Mouse (Mus musculus) hindbrain, embryonic 11.5 days (tissue): Measurements from ENCODE around the gene Zbtb38. TPM values are rescaled to one million over a fixed set of nuclear protein-coding genes. Genes with fewer than 3 reads are reported as not detected.
"Not testable (repeated sequence)": the region's sequence is repeated elsewhere in the genome, so short reads cannot be mapped to it uniquely, and the experiment has no call there.

Source experiments
- ATAC-seq: fragments of 200-750 bp; cut with Nextera tagmentation; 2 replicates; pipeline ENCODE4 v1.8.0; 2017; ENCODE audit warnings: mild to moderate bottlenecking, moderate TSS enrichment, moderate library complexity; ENCODE audit not compliant: low FRiP score
- DNase-seq: peaks from one replicate; pipeline ENCODE4 v3.0.0-alpha.2; 2015; ENCODE audit warnings: low spot score
- H3K27ac ChIP-seq: fragments of 300-500 bp; sonication (generic); 2 replicates; pipeline ENCODE4 v1.5.1; 2014; ENCODE audit warnings: mild to moderate bottlenecking, low read depth, low read length
- H3K27me3 ChIP-seq: fragments of 300-500 bp; sonication (generic); 2 replicates; pipeline ENCODE4 v1.6.1; 2014; ENCODE audit warnings: mild to moderate bottlenecking, low read length, moderate library complexity, mixed read lengths; ENCODE audit not compliant: control insufficient read depth, insufficient read depth
- H3K36me3 ChIP-seq: fragments of 300-500 bp; sonication (generic); 2 replicates; pipeline ENCODE4 v1.6.1; 2014; ENCODE audit warnings: mild to moderate bottlenecking, low read length, moderate library complexity, mixed read lengths; ENCODE audit not compliant: control insufficient read depth, insufficient read depth
- H3K4me1 ChIP-seq: fragments of 300-500 bp; sonication (generic); replicated peaks from 2 replicates; pipeline ENCODE4 v1.6.1; 2014; ENCODE audit warnings: low read length, mixed read lengths; ENCODE audit not compliant: control insufficient read depth, insufficient read depth
- H3K4me2 ChIP-seq: fragments of 300-500 bp; sonication (generic); replicated peaks from 2 replicates; pipeline ENCODE4 v1.6.1; 2014; ENCODE audit warnings: mild to moderate bottlenecking, low read depth, low read length
- H3K4me3 ChIP-seq: fragments of 300-500 bp; sonication (generic); 2 replicates; pipeline ENCODE4 v1.5.1; 2014; ENCODE audit warnings: low read depth, low read length
- H3K9ac ChIP-seq: fragments of 300-500 bp; sonication (generic); 2 replicates; pipeline ENCODE4 v1.6.1; 2014; ENCODE audit warnings: low read depth, low read length
- H3K9me3 ChIP-seq: fragments of 300-500 bp; sonication (generic); 2 replicates; pipeline ENCODE4 v1.6.1; 2016; ENCODE audit warnings: low read length; ENCODE audit not compliant: control insufficient read depth
- WGBS: fragments of 180-500 bp; shearing (Covaris S2); extraction: QIAGEN DNeasy Blood & Tissue Kit; methylation state at CpG from one replicate; pipeline ENCODE4 v1.1.7; 2014; 5-methylcytosine and 5-hydroxymethylcytosine counted together
- polyA plus RNA-seq: library from polyadenylated mRNA; unstranded; fragments of >200 nt; fragmentation: Nextera tagmentation; extraction: Ambion mirVana; gene quantifications from 2 replicates; pipeline ENCODE4 v1.2.1, GENCODE M21; 2014

Zbtb38 gene
- polyA plus RNA-seq, 1 experiment from 2014 or later = 14.3 TPM

DNA sequence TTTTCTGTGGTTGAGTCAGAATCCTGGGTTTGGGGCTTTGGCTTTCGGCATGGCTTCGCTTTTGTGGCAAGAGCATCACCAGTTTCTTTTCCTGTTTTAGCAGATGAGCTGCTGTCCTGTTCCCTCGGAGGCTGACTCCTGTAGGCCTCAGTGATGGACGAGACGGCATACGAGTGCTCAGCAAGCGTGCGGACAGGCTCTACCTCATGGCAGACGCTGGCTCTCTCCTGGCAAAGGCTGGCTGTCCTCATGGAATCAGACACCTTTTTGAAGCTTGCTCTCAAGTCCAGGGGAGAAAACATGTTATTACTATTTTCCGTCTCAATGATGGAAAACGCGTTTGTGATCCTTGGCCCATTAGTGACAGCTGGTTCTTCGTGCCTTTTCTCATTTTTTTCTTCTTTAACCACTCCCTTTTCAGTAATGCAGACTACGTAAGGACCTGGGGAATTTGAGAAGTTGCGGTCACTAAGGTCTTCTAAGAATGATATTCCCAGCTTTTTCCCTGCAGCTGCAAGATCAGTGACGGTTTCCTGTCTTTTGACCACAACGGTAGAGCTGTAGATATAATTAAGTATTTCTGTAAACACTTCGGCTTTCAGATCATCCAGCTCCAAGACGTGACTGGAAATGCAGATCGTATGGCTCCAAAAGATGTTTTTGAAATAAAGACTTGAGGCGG is 64.3 kb downstream of the Zbtb38 start:
- 87% methylated on average over 21 of the region's 21 CpGs for WGBS
- Histone ChIP-seq H3K4me1 (no peaks in the 10 kb centered on the region; the same call in 1 of the 2 replicates), H3K4me2 (no peak overlapping the region), H3K4me3 (no peak overlapping the region), H3K36me3 (0 out of 2 replicates have a peak, but pooled peaks cover 2% of the 10 kb centered on the region), H3K9ac (no peak overlapping the region), H3K9me3 (no peaks in the 10 kb centered on the region), H3K27me3 (no peaks in the 10 kb centered on the region), H3K27ac (no peak overlapping the region)
- ATAC-seq (no peak), DNase-seq (no peak)

DNA sequence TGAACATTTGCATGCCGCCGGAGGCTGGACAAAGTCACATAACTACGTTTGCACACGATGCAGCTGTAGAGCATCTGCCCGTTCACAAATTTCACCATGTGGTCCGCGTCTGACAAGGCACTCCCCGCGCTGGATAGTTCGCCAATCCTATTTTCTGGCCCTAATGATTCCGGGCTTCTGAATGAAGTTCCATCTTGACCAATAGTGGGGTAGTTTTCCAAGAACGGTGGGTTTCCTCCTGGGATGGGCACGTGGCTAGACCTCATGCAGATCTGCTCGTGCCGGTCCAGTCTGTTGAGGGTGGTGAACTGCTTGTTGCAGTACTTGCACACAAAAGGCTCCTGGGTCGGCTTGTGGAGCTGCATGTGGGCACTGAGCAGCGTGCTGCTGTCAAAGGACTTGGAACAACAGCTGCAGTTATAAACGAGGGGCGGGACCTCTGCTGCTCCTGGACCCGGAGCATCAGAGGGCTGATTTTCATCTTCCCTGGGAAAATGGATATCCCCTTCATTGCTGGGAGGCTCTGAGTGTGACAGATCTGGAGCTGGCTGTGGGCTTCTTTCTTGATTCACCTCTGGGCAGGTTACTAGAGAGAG is 64.9 kb downstream of the Zbtb38 start:
- Histone ChIP-seq H3K4me1 (no peaks in the 10 kb centered on the region; the same call in 1 of the 2 replicates), H3K4me2 (no peak overlapping the region), H3K27ac (no peak overlapping the region), H3K27me3 (no peaks in the 10 kb centered on the region), H3K9ac (no peak overlapping the region), H3K9me3 (no peaks in the 10 kb centered on the region), H3K36me3 (0 out of 2 replicates have a peak, but pooled peaks cover 2% of the 10 kb centered on the region), H3K4me3 (no peak overlapping the region)
- ATAC-seq = no peak
- 80% methylated on average over 20 of the region's 20 CpGs for WGBS
- no peak for DNase-seq

DNA sequence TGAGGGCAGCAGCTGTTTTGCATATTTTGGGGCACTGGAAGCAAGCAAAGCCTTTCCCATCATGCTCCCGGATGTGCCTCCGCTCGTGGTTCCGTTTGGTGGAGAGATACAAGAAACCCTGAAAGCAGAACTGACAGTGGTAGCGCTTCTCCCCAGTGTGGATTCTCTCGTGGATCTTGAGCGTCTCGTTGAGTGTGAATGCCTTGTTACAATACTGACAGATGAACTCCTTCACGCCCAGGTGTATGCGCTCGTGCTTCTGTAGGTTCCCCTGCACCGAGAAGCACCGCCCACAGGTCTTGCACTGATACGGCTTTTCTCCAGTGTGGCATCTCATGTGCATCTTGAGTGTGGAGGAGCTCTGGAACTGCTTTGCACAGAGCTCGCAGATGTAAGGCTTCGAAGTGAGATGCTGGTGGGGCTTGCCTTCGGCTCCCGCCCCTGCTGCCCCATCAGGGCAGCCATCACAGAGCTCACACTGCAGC is 67.0 kb downstream of the Zbtb38 start:
- 0 out of 2 replicates have a peak, but pooled peaks cover 2% of the 10 kb centered on the region for H3K36me3 ChIP-seq
- H3K4me1 ChIP-seq = no peaks in the 10 kb centered on the region; the same call in 1 of the 2 replicates
- no peak for ATAC-seq
- no peaks in the 10 kb centered on the region for H3K27me3 ChIP-seq
- no peak overlapping the region for H3K9ac ChIP-seq
- no peak overlapping the region for H3K27ac ChIP-seq
- WGBS = 92% methylated on average over 18 of the region's 18 CpGs
- no peak for DNase-seq
- H3K4me2 ChIP-seq = no peak overlapping the region
- H3K4me3 ChIP-seq = no peak overlapping the region
- H3K9me3 ChIP-seq = no peaks in the 10 kb centered on the region

DNA sequence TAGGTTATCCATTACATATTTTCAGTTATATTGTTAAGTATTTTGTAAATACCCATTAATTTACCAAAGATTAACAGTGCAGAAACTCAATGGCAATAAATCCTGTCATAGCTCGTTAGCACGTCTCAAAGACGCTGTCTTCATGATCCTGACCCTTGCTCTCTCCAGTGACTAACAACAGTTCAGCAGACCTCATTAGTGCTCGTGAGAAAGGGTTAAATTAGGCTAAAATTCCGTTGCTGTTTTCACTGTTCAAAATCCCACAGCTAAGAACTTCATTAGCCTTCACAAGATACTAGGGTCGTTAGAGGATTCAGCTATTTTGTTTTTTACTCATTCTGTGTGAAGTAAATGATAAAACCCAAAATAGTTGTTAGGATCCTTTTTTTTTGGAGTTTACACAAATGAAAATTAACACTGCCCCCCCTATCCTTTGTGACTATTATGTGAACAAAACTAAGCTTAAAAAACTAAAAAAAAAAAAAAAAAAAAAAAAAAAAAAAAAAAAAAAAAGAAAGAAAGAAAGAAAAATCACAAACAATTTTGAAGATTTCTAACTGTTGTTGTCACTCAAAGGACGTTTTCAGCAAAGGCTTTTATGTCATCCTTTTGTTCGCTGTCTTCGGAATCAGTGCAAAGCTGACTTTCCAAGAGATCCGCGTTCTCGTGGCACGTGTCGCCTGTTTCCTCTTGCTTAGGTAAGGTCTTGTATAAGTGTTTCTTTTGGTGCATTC is 67.6 kb downstream of the Zbtb38 start:
- Histone ChIP-seq H3K36me3 (0 out of 2 replicates have a peak, but pooled peaks cover 2% of the 10 kb centered on the region), H3K27ac (no peak overlapping the region), H3K4me1 (no peaks in the 10 kb centered on the region; the same call in 1 of the 2 replicates), H3K9ac (no peak overlapping the region), H3K4me2 (no peak overlapping the region), H3K9me3 (no peaks in the 10 kb centered on the region), H3K27me3 (no peaks in the 10 kb centered on the region), H3K4me3 (no peak overlapping the region)
- WGBS = 88% methylated on average over 14 of the region's 14 CpGs
- no peak for DNase-seq
- no peak for ATAC-seq

DNA sequence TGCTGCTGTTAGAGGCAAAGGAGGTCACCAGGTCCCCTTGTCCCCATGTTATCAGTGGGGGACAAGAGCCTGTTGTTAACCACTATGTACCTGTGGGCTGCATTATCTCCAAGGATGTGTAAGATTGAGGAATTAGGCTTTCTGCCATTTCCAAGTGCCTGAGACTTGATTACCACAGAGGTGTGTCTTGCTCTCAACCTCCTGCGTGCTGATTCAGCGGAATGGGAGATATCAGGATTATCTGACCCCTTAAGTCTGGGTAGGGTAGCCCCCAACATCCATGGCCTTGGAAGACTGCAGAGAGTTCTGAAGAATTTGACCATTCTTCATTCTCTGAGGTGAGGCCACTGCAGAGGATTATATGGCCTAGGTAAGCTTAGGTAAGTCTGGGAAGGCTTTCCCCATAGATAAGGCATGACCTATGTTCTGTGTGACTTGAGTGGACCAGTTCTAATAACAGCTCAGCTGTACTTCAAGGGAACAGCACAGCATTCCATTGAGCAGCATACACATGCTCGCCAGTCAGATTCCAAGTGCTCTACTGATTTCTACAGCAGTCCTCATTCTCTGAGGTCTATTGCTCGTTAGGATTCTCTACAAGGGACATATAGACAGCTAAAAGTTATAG is 68.4 kb downstream of the Zbtb38 start:
- 0 out of 2 replicates have a peak, but pooled peaks cover 2% of the 10 kb centered on the region for H3K36me3 ChIP-seq
- H3K9ac ChIP-seq = no peak overlapping the region
- H3K4me3 ChIP-seq = no peak overlapping the region
- no peak overlapping the region for H3K27ac ChIP-seq
- H3K4me2 ChIP-seq = no peak overlapping the region
- DNase-seq (no peak), ATAC-seq (no peak)
- H3K9me3 ChIP-seq = no peaks in the 10 kb centered on the region
- no peaks in the 10 kb centered on the region; the same call in 1 of the 2 replicates for H3K4me1 ChIP-seq
- H3K27me3 ChIP-seq = no peaks in the 10 kb centered on the region
- 87% methylated on average over 4 of the region's 4 CpGs for WGBS

DNA sequence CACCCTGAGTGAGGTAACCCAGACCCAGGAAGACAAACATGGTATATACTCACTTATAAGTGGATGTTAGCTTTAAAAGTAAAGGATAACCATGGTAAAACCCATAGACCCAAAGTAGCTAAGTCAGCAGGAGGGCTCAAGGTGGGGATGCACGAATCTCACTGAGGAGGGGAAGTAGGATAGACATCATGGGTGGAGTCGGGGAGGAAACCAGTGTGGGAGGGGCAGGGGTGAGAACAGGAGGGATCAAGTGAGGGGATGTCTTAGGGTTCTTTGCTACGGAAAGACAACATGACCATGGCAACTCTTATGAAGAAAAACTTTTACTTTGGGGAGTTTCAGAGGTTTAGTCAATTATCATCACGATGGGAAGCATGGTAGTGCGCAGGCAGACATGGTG is 74.0 kb downstream of the Zbtb38 start:
- Histone ChIP-seq H3K9ac (no peak overlapping the region), H3K4me1 (no peaks in the 10 kb centered on the region), H3K4me3 (no peak overlapping the region), H3K27ac (no peak overlapping the region), H3K9me3 (no peaks in the 10 kb centered on the region), H3K4me2 (no peak overlapping the region), H3K27me3 (no peaks in the 10 kb centered on the region), H3K36me3 (no peaks in the 10 kb centered on the region)
- WGBS = 81% methylated on average over 5 of the region's 5 CpGs
- no peak for DNase-seq
- ATAC-seq = no peak

DNA sequence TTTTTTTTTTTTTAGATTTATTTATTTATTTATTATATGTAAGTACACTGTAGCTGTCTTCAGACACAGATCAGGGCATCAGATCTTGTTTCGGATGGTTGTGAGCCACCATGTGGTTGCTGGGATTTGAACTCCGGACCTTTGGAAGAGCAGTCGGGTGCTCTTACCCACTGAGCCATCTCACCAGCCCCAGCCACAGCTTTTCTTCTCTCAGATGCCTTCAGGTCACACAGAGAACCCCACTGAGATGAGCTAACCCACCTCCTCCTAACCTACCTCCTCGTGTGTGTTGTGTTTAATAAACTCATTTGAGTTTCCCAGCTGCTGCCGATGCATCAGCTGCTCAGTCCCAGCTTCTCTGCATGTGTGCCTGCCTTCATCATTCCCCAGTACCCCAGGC is 74.9 kb downstream of the Zbtb38 start:
- not testable (repeated sequence) for ATAC-seq, H3K9me3 ChIP-seq, H3K9ac ChIP-seq, DNase-seq, H3K36me3 ChIP-seq, H3K27ac ChIP-seq, H3K4me2 ChIP-seq, H3K4me3 ChIP-seq, H3K4me1 ChIP-seq, H3K27me3 ChIP-seq
- 81% methylated on average over 5 of the region's 5 CpGs for WGBS

DNA sequence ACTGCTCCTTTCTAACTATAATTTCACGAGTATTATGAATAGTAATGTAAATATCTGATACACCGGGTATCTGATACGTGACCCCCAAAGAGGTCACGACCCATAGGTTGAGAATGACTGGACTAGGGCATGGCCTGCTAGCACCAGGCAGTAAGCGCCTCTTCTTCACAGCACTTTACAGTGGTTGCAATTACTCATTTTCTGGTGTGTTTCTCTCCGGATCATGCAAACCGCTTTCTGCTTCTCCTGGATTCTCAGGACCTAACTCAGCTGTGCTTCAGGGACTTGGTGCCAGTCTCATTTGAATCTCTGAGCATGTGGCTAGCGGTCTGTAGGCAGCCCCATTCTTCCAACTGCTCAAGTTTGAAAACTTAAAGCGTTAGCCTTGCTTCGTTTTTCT is 76.0 kb downstream of the Zbtb38 start:
- ATAC-seq (no peak), DNase-seq (no peak)
- Histone ChIP-seq H3K4me1 (no peaks in the 10 kb centered on the region), H3K36me3 (no peaks in the 10 kb centered on the region), H3K27me3 (no peaks in the 10 kb centered on the region), H3K4me2 (no peak overlapping the region), H3K9me3 (no peaks in the 10 kb centered on the region), H3K9ac (no peak overlapping the region), H3K4me3 (no peak overlapping the region), H3K27ac (no peak overlapping the region)
- 89% methylated on average over 10 of the region's 10 CpGs for WGBS
